Mouse (Mus musculus): ENCODE results near the gene Il1rapl2. TPM values are rescaled to one million over a fixed set of nuclear protein-coding genes. Genes with fewer than 3 reads are reported as not detected.

Il1rapl2 gene
- polyA plus RNA-seq, 1 experiment from 2014 or later, result 1.6 TPM

DNA sequence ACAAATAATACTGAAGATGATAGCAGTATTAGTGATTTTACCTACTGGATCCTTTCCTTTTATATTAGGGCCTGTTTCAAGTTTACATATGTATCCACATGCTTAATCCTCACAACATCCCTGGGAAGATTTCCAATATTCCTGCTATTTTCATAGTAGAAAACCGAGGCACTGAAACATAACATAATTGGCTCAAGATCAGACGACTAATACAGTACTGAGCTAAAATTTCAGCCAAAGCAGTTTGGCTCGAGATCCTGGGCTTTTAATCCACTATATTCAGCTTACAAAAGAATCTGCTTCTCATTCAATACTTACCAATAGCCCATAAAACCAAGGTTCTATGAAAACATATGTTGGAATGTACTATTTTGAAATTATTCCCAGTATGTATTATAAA, 239.1 kb downstream of the Il1rapl2 start:
- no peaks in the 10 kb centered on the region for H3K4me1 ChIP-seq
- no peaks in the 10 kb centered on the region for H3K36me3 ChIP-seq
- WGBS, result 46% methylated on average over 3 of the region's 3 CpGs
- no peaks in the 10 kb centered on the region for H3K9me3 ChIP-seq
- no peaks in the 10 kb centered on the region for H3K27me3 ChIP-seq
- ATAC-seq (ENCODE audit: insufficient number of reproducible peaks, low FRiP score, low TSS enrichment, low read depth), result no peak
- H3K27ac ChIP-seq, result no peak overlapping the region
- H3K4me2 ChIP-seq, result no peak overlapping the region
- no peak overlapping the region for H3K9ac ChIP-seq
- H3K4me3 ChIP-seq, result no peak overlapping the region

DNA sequence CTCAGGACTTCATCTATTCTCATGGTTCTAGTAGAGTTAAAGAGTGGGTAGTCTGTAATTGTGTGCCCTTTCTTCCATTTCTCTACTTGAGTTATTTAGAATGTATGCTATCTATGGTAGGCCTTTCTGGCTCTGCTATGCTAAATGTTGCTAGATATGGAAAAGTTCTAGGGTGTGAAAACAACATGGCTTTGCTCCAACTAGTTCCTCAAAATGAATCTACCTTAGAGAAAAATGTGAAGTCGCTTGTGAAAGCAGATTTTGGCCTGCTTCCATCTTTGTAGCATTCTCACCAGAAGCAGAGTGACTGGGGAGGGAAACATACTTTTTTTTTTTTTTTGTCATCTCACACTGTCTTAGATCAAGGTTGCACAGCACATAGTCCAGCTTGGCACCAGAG, 241.7 kb downstream of the Il1rapl2 start:
- Histone ChIP-seq H3K9ac (no peak overlapping the region), H3K27me3 (no peaks in the 10 kb centered on the region), H3K4me3 (no peak overlapping the region), H3K36me3 (no peaks in the 10 kb centered on the region), H3K4me2 (no peak overlapping the region), H3K27ac (no peak overlapping the region), H3K9me3 (no peaks in the 10 kb centered on the region), H3K4me1 (no peaks in the 10 kb centered on the region)
- WGBS, result 42% methylated on average over 1 of the region's 1 CpGs
- no peak for ATAC-seq (ENCODE audit: insufficient number of reproducible peaks, low FRiP score, low TSS enrichment, low read depth)

DNA sequence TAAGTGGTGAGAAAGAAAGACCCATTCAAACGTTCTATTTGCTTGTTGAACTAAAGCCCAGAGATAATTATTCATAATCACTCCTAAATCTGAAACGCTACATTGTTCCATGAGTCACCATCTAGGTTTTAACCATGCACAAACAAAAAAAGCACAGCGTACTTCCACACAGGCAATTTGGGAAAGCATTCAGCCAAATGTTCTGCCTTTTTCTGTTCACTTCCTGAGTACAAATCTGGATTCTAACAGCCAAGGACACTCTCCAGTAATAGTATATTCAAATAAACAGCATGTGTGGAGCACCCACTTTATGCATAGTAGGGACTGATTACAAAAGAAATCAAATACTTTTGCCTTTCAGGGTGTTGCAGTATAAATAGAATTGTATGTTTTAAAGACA, 278.5 kb downstream of the Il1rapl2 start:
- H3K9ac ChIP-seq, result no peak overlapping the region
- H3K27me3 ChIP-seq, result 0 out of 2 replicates have a peak, but pooled peaks cover 3% of the 10 kb centered on the region
- 59% methylated on average over 3 of the region's 3 CpGs for WGBS
- no peak overlapping the region for H3K4me2 ChIP-seq
- no peaks in the 10 kb centered on the region for H3K9me3 ChIP-seq
- ATAC-seq (ENCODE audit: insufficient number of reproducible peaks, low FRiP score, low TSS enrichment, low read depth), result no peak
- H3K4me3 ChIP-seq, result no peak overlapping the region
- no peaks in the 10 kb centered on the region for H3K36me3 ChIP-seq
- no peaks in the 10 kb centered on the region for H3K4me1 ChIP-seq
- H3K27ac ChIP-seq, result no peak overlapping the region

DNA sequence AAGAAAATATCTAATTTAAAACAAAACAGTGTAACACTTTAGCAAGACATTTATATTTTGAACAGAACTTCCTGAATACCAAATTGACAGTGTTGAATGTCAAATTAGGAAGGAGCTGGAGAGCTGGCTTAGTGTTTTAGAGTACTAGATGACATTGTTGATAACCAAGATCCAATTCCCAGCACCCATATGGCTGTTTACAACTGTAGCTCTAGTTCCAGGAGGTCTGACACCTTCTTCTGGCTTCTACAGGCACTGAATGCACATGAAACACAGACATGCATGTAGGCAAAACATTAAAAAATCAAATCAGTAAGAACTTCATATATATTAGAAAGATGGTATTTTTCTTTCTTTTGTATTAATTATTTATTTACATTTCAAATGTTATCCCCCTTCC, 353.1 kb downstream of the Il1rapl2 start:
- Histone ChIP-seq H3K27me3 (no peaks in the 10 kb centered on the region), H3K9me3 (no peaks in the 10 kb centered on the region), H3K4me2 (no peak overlapping the region), H3K27ac (no peak overlapping the region), H3K4me1 (no peaks in the 10 kb centered on the region), H3K36me3 (no peaks in the 10 kb centered on the region), H3K4me3 (no peak overlapping the region), H3K9ac (no peak overlapping the region)
- ATAC-seq (ENCODE audit: insufficient number of reproducible peaks, low FRiP score, low TSS enrichment, low read depth), result no peak

DNA sequence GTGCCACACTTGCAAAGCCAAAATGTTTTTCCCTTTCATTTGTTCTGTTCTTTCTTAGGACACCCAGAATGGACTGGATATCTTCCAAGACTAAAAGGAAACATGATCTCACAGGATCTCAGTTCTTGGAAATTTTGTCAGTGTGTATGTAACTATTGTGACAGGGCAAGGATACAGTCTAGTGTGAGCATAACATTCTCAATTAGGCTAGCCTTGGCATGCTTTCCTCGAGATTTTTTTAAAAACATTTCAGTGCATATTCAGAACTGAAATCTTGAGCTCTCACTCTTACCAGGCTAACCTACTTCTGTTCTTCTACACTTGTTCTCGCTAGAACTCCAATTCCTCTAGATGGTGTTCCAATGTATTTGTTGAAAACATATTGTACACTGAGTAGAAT, 356.4 kb downstream of the Il1rapl2 start:
- Histone ChIP-seq H3K36me3 (no peaks in the 10 kb centered on the region), H3K4me3 (no peak overlapping the region), H3K27me3 (no peaks in the 10 kb centered on the region), H3K4me1 (no peaks in the 10 kb centered on the region), H3K9ac (no peak overlapping the region), H3K9me3 (no peaks in the 10 kb centered on the region), H3K27ac (no peak overlapping the region), H3K4me2 (no peak overlapping the region)
- ATAC-seq (ENCODE audit: insufficient number of reproducible peaks, low FRiP score, low TSS enrichment, low read depth), result no peak
- WGBS, result 61% methylated on average over 2 of the region's 2 CpGs

DNA sequence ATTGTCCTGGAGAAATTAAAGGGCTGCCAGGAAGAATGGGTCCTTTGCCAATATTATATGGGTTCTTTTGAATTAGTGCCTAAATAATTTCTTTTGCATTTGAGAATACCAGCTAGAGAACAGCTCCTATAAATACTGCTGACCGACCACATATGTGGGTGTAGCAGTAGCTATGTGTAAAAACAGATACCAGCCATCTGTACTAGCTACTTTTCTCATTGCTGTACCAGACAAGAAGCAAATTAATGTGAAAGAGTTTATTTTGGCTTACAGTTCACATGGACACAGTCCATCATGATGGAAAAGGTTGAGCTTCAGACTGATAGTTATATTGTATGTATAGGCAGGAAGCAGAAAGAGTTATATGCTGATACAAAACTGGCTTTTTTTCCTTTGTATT, 377.3 kb downstream of the Il1rapl2 start:
- WGBS, result 67% methylated on average over 1 of the region's 1 CpGs
- H3K9ac ChIP-seq, result no peak overlapping the region
- no peak overlapping the region for H3K27ac ChIP-seq
- no peaks in the 10 kb centered on the region for H3K36me3 ChIP-seq
- H3K9me3 ChIP-seq, result no peaks in the 10 kb centered on the region
- no peaks in the 10 kb centered on the region for H3K27me3 ChIP-seq
- H3K4me1 ChIP-seq, result no peaks in the 10 kb centered on the region
- H3K4me2 ChIP-seq, result no peak overlapping the region
- no peak overlapping the region for H3K4me3 ChIP-seq
- no peak for ATAC-seq (ENCODE audit: insufficient number of reproducible peaks, low FRiP score, low TSS enrichment, low read depth)

DNA sequence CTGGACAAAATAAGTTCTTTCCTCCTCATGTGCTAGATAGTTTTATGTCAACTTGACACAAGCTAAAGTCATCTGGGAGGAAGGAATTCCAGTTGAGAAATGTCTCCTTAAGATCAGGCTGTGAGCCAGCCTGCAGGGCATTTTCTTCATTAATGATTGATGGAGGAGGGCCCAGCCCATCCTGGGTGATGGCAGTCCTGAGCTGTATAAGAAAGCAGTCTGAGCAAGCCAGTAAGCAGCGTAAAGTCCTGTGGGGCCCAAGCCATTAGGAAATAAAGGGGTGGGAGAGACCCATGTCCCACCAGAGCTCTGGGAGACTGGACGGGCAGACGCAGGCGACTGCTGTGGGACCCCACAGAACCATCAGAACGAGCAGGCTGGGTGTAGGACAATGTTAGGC, 400.9 kb downstream of the Il1rapl2 start:
- no peak overlapping the region for H3K4me2 ChIP-seq
- H3K27me3 ChIP-seq, result no peaks in the 10 kb centered on the region
- ATAC-seq (ENCODE audit: insufficient number of reproducible peaks, low FRiP score, low TSS enrichment, low read depth), result no peak
- H3K9me3 ChIP-seq, result no peaks in the 10 kb centered on the region
- no peaks in the 10 kb centered on the region for H3K36me3 ChIP-seq
- WGBS, result 67% methylated on average over 5 of the region's 5 CpGs
- no peak overlapping the region for H3K9ac ChIP-seq
- no peak overlapping the region for H3K27ac ChIP-seq
- no peak overlapping the region for H3K4me3 ChIP-seq
- no peaks in the 10 kb centered on the region for H3K4me1 ChIP-seq

DNA sequence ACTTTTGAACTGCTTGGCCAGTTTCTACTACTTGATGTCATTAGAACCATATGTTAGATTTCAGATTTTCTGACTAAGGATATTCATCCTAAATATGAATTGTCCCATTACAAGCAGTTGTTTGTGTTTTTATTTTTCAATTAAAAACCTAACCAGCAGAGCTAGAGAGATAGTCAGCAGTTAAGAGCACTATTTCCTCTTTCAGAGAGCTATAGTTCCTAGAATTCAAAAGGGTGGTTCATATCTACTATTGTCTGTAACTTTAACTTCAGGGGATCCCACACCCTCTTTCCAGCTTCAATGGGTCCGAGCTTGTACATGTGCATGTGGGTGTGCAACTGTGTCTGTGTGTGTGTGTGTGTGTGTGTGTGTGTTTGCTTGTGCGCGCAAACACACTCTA, 472.7 kb downstream of the Il1rapl2 start:
- H3K27me3 ChIP-seq, result no peaks in the 10 kb centered on the region; the same call in 1 of the 2 replicates
- no peak overlapping the region for H3K4me2 ChIP-seq
- no peak overlapping the region for H3K4me3 ChIP-seq
- ATAC-seq (ENCODE audit: insufficient number of reproducible peaks, low FRiP score, low TSS enrichment, low read depth), result no peak
- H3K9ac ChIP-seq, result no peak overlapping the region
- H3K9me3 ChIP-seq, result no peaks in the 10 kb centered on the region
- H3K4me1 ChIP-seq, result no peaks in the 10 kb centered on the region
- 89% methylated on average over 3 of the region's 3 CpGs for WGBS
- no peaks in the 10 kb centered on the region for H3K36me3 ChIP-seq
- H3K27ac ChIP-seq, result no peak overlapping the region

DNA sequence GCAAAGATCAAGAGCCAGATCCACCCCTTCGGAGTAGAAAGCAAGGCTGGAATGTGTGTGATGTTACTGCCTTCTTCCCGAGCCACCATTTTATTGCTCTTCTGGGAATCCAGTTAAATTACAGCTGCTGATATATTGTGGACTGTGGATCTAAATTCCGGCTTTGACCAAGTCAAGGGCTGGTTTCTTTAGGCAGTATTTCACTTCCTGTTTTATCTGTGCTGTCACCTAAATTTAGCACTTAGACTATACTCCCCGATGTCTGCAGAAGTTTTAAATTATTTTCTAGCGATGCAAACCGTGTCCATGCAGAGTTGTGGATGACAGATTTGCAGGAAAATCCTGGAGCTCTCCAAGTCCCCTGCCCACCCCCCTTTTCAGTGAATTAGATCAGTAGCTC, 533.5 kb downstream of the Il1rapl2 start:
- no peak overlapping the region for H3K9ac ChIP-seq
- no peak overlapping the region for H3K27ac ChIP-seq
- no peak overlapping the region for H3K4me2 ChIP-seq
- no peaks in the 10 kb centered on the region for H3K9me3 ChIP-seq
- no peak for ATAC-seq (ENCODE audit: insufficient number of reproducible peaks, low FRiP score, low TSS enrichment, low read depth)
- H3K27me3 ChIP-seq, result no peaks in the 10 kb centered on the region
- WGBS, result 31% methylated on average over 6 of the region's 6 CpGs
- H3K36me3 ChIP-seq, result no peaks in the 10 kb centered on the region
- H3K4me1 ChIP-seq, result no peaks in the 10 kb centered on the region
- no peak overlapping the region for H3K4me3 ChIP-seq

DNA sequence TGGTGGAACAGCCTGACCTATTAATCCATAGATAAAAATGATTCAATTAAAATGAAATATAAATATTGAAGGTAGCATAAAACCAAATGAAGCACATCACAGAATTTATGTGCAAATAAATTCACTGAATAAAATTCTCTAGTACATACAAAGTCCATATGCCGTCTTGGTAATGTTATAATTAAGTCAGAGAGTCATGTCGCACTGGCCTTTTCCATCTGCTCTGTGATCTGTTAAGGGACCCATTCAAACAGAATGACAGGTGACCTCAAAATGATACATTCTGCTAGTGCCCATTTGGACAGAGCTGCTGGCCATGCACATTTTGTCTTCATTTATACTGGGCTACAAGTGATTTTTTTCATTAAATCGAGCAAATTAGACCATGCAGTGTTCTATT, 534.3 kb downstream of the Il1rapl2 start:
- Histone ChIP-seq H3K36me3 (no peaks in the 10 kb centered on the region), H3K4me2 (no peak overlapping the region), H3K4me3 (no peak overlapping the region), H3K27ac (no peak overlapping the region), H3K4me1 (no peaks in the 10 kb centered on the region), H3K9me3 (no peaks in the 10 kb centered on the region), H3K27me3 (no peaks in the 10 kb centered on the region), H3K9ac (no peak overlapping the region)
- WGBS, result 41% methylated on average over 3 of the region's 3 CpGs
- no peak for ATAC-seq (ENCODE audit: insufficient number of reproducible peaks, low FRiP score, low TSS enrichment, low read depth)

DNA sequence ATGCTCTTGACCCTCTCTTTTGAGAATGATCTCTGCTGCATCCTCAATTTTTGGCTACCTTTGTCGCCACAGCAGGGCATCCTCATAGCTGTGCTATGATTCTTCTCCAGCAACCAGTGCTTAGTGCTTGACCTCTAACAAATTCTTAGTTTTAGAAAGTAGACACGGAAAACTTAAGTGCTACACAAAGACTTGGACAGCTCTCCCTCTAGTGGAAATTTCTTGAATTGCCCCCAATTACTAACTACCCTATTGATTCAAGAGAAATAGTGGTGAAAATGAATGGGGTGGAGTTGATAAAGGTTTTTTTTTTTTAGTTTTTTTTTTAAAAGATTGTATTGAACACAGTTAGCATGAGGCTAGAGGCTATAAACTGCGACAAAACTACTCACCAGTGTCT, 599.7 kb downstream of the Il1rapl2 start:
- Histone ChIP-seq H3K36me3 (no peaks in the 10 kb centered on the region), H3K27ac (no peak overlapping the region), H3K27me3 (no peaks in the 10 kb centered on the region), H3K9ac (no peak overlapping the region), H3K9me3 (no peaks in the 10 kb centered on the region), H3K4me2 (no peak overlapping the region), H3K4me3 (no peak overlapping the region), H3K4me1 (no peaks in the 10 kb centered on the region)
- 15% methylated on average over 3 of the region's 3 CpGs for WGBS
- ATAC-seq (ENCODE audit: insufficient number of reproducible peaks, low FRiP score, low TSS enrichment, low read depth), result no peak

DNA sequence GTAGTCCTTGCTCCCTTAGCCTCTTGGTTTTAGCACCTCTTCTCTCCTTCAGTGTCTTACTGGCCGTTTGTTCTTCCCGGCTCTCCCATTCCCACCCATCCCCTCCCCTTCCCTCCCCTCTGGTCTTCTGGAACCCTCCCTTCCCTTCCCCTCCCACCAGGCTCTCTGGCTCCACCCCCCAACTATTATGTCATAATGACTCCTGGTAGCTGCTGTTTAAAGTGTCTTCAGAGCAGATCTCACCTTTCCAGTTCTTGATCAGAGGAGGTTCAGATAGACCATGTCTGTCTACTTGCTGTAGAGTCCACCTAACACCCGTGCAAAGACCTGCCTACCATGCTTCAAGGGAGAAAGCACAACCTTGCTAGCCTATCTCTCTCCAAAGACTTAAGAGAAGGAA, 639.1 kb downstream of the Il1rapl2 start, which contains the start of gene Tex13a:
TSS of gene Tex13a (minus strand) at position 101 of the 400 bp plus-strand sequence.
- H3K9me3 ChIP-seq, result no peaks in the 10 kb centered on the region
- H3K9ac ChIP-seq, result no peak within 1 kb of the TSS
- H3K27me3 ChIP-seq, result no peaks in the 10 kb centered on the region
- no peaks in the 10 kb centered on the region for H3K36me3 ChIP-seq
- no peak within 1 kb of the TSS for H3K4me3 ChIP-seq
- ATAC-seq (ENCODE audit: insufficient number of reproducible peaks, low FRiP score, low TSS enrichment, low read depth), result no peak
- H3K4me2 ChIP-seq, result no peak within 1 kb of the TSS
- no peaks in the 10 kb centered on the region for H3K4me1 ChIP-seq
- H3K27ac ChIP-seq, result no peak within 1 kb of the TSS
- WGBS, result 87% methylated on average over 3 of the region's 3 CpGs

DNA sequence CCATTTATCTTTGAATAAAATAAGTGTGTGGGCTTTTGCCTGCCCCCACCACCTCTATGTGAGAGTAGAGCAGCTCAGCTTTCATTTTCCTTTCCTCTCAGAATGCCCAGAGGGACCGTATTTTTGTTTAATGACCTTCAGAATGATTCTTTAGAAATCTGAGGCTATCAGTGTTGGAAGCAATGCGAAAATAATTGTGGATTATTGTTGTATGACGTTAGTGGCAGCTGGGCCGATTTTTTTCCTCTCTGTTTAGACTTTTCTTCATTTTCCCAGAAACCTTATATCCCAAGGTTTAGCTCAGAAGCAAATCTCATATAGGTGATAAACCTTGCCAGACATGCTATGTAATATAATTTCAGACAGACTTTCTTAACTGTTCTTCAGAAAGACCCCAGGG, 664.2 kb downstream of the Il1rapl2 start:
- Histone ChIP-seq H3K27me3 (no peaks in the 10 kb centered on the region), H3K4me1 (no peaks in the 10 kb centered on the region), H3K4me2 (no peak overlapping the region), H3K9me3 (no peaks in the 10 kb centered on the region), H3K4me3 (no peak overlapping the region), H3K9ac (no peak overlapping the region), H3K27ac (no peak overlapping the region), H3K36me3 (no peaks in the 10 kb centered on the region)
- ATAC-seq (ENCODE audit: insufficient number of reproducible peaks, low FRiP score, low TSS enrichment, low read depth), result no peak
- 33% methylated on average over 4 of the region's 4 CpGs for WGBS
